Mouse (Mus musculus) liver, embryonic 15.5 days (tissue): Measurements from ENCODE around the gene Polr2a. TPM values are rescaled to one million over a fixed set of nuclear protein-coding genes. Genes with fewer than 3 reads are reported as not detected.

Experiments used
- ATAC-seq: fragments of 200-750 bp; cut with Nextera tagmentation; 2 replicates; pipeline ENCODE4 v1.8.0; 2017; ENCODE audit warnings: moderate number of reproducible peaks, mild to moderate bottlenecking, moderate library complexity; ENCODE audit not compliant: insufficient read depth
- H3K27ac ChIP-seq: fragments of 300-500 bp; sonication (generic); replicated peaks from 2 replicates; pipeline ENCODE4 v1.5.1; 2015; ENCODE audit warnings: mild to moderate bottlenecking, inconsistent platforms
- H3K27me3 ChIP-seq: fragments of 300-500 bp; sonication (generic); 2 replicates; pipeline ENCODE4 v1.6.1; 2015; ENCODE audit warnings: mild to moderate bottlenecking, inconsistent platforms
- H3K36me3 ChIP-seq: fragments of 300-500 bp; sonication (generic); replicated peaks from 2 replicates; pipeline ENCODE4 v1.6.1; 2015; ENCODE audit warnings: moderate library complexity, mild to moderate bottlenecking, inconsistent platforms
- H3K4me1 ChIP-seq: fragments of 300-500 bp; sonication (generic); replicated peaks from 2 replicates; pipeline ENCODE4 v1.6.1; 2015; ENCODE audit warnings: inconsistent platforms
- H3K4me2 ChIP-seq: fragments of 300-500 bp; sonication (generic); 2 replicates; pipeline ENCODE4 v1.6.1; 2015; ENCODE audit warnings: moderate library complexity, mild to moderate bottlenecking, inconsistent platforms
- H3K4me3 ChIP-seq: fragments of 300-500 bp; sonication (generic); replicated peaks from 2 replicates; pipeline ENCODE4 v1.5.1; 2015; ENCODE audit warnings: mild to moderate bottlenecking, inconsistent platforms
- H3K9ac ChIP-seq: fragments of 300-500 bp; sonication (generic); 2 replicates; pipeline ENCODE4 v1.6.1; 2015; ENCODE audit warnings: moderate library complexity, mild to moderate bottlenecking, inconsistent platforms
- H3K9me3 ChIP-seq: fragments of 300-500 bp; sonication (generic); replicated peaks from 2 replicates; pipeline ENCODE4 v1.6.1; 2016; ENCODE audit warnings: inconsistent platforms
- WGBS: fragments of 180-500 bp; shearing (Covaris S2); methylation state at CpG from one replicate; pipeline ENCODE4 v1.1.7; 2015; ENCODE audit warnings: mixed read lengths; ENCODE audit not compliant: insufficient replicate concordance; 5-methylcytosine and 5-hydroxymethylcytosine counted together
- polyA plus RNA-seq: library from polyadenylated mRNA; unstranded; fragments of >200 nt; fragmentation: Nextera tagmentation; extraction: Ambion mirVana; gene quantifications from 2 replicates; pipeline ENCODE4 v1.2.1, GENCODE M21; 2015

Gene Polr2a
- polyA plus RNA-seq, 1 experiment from 2014 or later = 10.2 TPM

DNA sequence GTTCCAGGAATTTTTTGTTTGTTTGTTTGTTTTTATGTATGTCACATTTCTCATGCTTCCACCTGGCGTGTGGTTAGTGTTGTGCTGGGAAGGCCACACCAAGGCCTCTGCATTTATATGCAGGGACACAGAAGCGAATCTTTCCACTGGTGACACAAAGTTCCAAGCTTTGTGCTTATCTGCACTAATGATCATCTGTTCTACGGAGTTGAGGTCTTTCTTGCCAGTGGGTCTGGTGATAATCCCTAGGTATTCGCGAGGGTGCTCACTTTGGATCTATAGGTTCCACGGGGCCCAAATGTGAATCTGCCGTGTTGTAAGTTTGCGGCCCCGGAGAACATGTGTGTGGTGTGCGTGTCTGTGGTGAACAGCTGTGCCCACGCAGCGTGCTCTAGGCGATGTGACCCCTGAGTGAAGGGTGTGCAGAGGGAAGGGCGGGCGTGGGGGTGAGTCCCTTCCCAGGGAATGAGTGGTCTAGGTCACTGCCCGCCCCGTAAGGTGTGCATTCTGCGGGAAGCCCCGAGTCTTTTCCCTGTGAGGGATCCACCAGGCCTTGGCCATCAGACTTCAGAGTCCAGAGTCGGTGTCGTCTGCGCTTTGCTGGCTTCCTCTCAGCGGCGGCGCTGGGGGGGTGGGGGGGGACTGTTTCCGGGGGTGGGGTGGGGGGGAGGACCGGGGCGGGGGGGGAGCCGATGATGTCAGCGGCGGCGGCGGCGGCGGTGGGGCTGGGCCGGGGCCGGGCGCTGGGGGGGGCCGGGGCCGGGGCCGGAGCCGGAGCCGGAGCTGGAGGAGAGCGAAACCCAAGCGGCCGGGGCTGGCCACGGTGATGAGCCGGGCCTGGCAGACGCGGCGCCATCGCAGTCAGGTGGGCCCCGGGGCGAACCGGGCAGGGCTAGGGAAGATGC, 7.0 kb upstream of the Polr2a start, which contains the start of gene Zbtb4:
Zbtb4 (plus strand) TSS at position 692 of the 905 bp plus-strand sequence.
- peak; percentile 35 for ATAC-seq
- Histone ChIP-seq H3K4me3 (peak within 1 kb of the TSS; percentile 72), H3K27ac (peak within 1 kb of the TSS; percentile 72), H3K36me3 (no peaks in the 10 kb centered on the region), H3K9me3 (no peaks in the 10 kb centered on the region), H3K4me1 (peaks cover 36% of the 10 kb centered on the region), H3K9ac (peak within 1 kb of the TSS; percentile 70), H3K27me3 (peaks cover 15% of the 10 kb centered on the region), H3K4me2 (peak within 1 kb of the TSS; percentile 94)
- 28% methylated on average over 37 of the region's 55 CpGs for WGBS

- Histone ChIP-seq H3K4me3 (no peak overlapping the region), H3K4me1 (peaks cover 42% of the 10 kb centered on the region), H3K27ac (no peak overlapping the region), H3K4me2 (no peak overlapping the region), H3K9me3 (no peaks in the 10 kb centered on the region), H3K27me3 (peaks cover 15% of the 10 kb centered on the region), H3K9ac (no peak overlapping the region), H3K36me3 (no peaks in the 10 kb centered on the region)
- WGBS = 66% methylated on average over 7 of the region's 7 CpGs
- ATAC-seq = no peak
Measured at GRCm38 (mm10) chr11:69763551-69763950, 5.1 kb upstream of the Polr2a start.

GRCm38 (mm10) chr11:69761868-69762267, 3.4 kb upstream of the Polr2a start, which contains the start of gene Slc35g3:
TSS of gene Slc35g3 (minus strand) at chr11:69761968.
- Histone ChIP-seq H3K4me2 (no peak within 1 kb of the TSS), H3K36me3 (no peaks in the 10 kb centered on the region), H3K9me3 (no peaks in the 10 kb centered on the region), H3K4me3 (no peak within 1 kb of the TSS), H3K27me3 (peaks cover 15% of the 10 kb centered on the region), H3K9ac (no peak within 1 kb of the TSS), H3K4me1 (peaks cover 44% of the 10 kb centered on the region), H3K27ac (no peak within 1 kb of the TSS)
- ATAC-seq = no peak
- 69% methylated on average over 1 of the region's 1 CpGs for WGBS

- Histone ChIP-seq H3K4me1 (peaks cover 45% of the 10 kb centered on the region), H3K36me3 (0 out of 2 replicates have a peak, but pooled peaks cover 3% of the 10 kb centered on the region), H3K4me2 (0 out of 2 replicates have a peak overlapping the region, but pooled peaks have one; percentile 93), H3K27ac (no peak overlapping the region), H3K4me3 (no peak overlapping the region), H3K9ac (no peak overlapping the region), H3K9me3 (no peaks in the 10 kb centered on the region), H3K27me3 (peaks cover 7% of the 10 kb centered on the region; the same call in 1 of the 2 replicates)
- no peak for ATAC-seq
- 86% methylated on average over 7 of the region's 7 CpGs for WGBS
Measured at GRCm38 (mm10) chr11:69760901-69761200, 2.4 kb upstream of the Polr2a start.

DNA sequence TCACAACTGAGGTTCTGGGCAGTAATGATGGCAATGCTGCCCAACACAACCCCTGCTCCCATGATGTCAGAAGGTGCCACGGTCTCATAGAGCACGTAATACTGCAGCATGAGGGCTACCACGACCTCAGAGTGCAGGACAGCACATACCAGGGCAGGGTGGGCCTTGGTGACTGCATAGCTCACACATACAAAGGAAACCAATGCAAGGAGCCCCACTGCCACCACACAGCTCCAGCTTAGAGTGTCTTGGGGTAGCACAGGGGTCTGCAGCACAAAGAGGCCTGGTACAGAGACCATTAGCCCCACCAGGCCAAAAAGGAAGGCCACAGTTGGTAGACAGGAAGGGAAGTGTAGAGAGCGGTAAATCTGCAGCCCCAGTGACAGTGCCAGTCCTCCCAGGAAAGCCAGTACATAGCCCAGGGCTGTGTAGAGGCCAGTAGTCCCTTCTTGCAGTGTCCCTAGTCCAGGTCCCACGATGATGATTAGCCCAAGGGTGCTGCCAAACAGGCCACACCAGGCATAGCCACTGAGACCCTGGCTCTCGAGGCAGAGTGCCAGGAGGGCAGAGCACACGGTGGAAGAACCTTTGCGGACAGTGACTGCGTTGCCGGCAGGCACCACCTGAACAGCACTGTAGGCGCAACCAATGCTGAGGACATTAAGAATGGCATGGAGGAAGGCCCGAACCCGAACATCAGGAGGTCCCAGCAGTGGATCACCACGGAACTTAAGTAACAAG, 1.9 kb upstream of the Polr2a start:
- peak overlapping the region; percentile 93 for H3K4me2 ChIP-seq
- H3K4me3 ChIP-seq = peak overlapping the region; percentile 70
- peak overlapping the region; percentile 95 for H3K27ac ChIP-seq
- ATAC-seq = no peak
- peak overlapping the region; percentile 81 for H3K9ac ChIP-seq
- peaks cover 45% of the 10 kb centered on the region for H3K4me1 ChIP-seq
- peaks cover 4% of the 10 kb centered on the region; the same call in 1 of the 2 replicates for H3K27me3 ChIP-seq
- 75% methylated on average over 14 of the region's 14 CpGs for WGBS
- H3K36me3 ChIP-seq = peaks cover 8% of the 10 kb centered on the region; the same call in 1 of the 2 replicates
- no peaks in the 10 kb centered on the region for H3K9me3 ChIP-seq

DNA sequence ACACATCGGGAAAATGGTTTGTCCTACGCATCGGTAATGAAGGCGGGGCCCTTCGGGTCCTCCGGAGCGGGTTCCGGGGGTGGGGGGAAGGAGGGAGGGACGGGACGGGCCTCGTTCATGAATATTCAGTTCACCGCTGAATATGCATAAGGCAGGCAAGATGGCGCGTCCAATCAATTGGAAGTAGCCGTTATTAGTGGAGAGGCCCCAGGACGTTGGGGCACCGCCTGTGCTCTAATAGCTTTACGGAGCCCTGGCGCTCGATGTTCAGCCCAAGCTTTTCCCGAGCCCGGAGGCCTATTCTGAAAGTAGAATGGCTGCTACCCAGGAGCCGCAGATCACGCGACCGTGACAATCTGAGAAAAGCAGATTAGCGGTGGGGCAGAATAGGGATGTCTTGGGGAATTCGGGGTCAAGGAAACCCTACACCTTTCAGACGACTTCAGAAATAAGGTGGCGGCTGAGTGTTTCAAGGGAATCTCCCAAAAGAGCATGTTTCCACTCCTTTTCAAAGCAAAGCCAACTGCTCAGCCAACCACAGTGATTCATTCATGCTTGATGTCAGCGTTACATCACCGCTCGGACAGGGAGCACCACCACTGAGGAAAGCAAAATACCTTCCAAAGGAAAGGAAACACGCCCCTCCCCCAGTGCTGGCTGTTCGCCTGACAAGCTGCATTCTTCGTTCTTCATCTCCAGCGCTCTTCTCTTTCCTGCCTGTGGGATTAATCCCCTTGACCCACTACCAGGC, 709 bp upstream of the Polr2a start:
- H3K27ac ChIP-seq = peak overlapping the region; percentile 95
- peak; percentile 85 for ATAC-seq
- no peaks in the 10 kb centered on the region for H3K9me3 ChIP-seq
- peak overlapping the region; percentile 93 for H3K4me2 ChIP-seq
- under 1% methylated on average over 37 of the region's 37 CpGs for WGBS
- peaks cover 52% of the 10 kb centered on the region for H3K4me1 ChIP-seq
- H3K36me3 ChIP-seq = peaks cover 14% of the 10 kb centered on the region; the same call in 1 of the 2 replicates
- no peaks in the 10 kb centered on the region for H3K27me3 ChIP-seq
- peak overlapping the region; percentile 70 for H3K4me3 ChIP-seq
- H3K9ac ChIP-seq = peak overlapping the region; percentile 81

- Histone ChIP-seq H3K9ac (peak overlapping the region; percentile 81), H3K4me3 (peak overlapping the region; percentile 70), H3K27me3 (no peaks in the 10 kb centered on the region), H3K4me2 (peak overlapping the region; percentile 93), H3K36me3 (peaks cover 15% of the 10 kb centered on the region; the same call in 1 of the 2 replicates), H3K4me1 (peaks cover 60% of the 10 kb centered on the region), H3K27ac (peak overlapping the region; percentile 95), H3K9me3 (no peaks in the 10 kb centered on the region)
- peak; percentile 79 for ATAC-seq
- WGBS = under 1% methylated on average over 26 of the region's 26 CpGs
Measured at GRCm38 (mm10) chr11:69758090-69758456, 364 bp downstream of the Polr2a start.

GRCm38 (mm10) chr11:69757303-69758089, 941 bp downstream of the Polr2a start:
- Histone ChIP-seq H3K9ac (peak overlapping the region; percentile 81), H3K9me3 (no peaks in the 10 kb centered on the region), H3K4me2 (peak overlapping the region; percentile 93), H3K36me3 (peaks cover 15% of the 10 kb centered on the region; the same call in 1 of the 2 replicates), H3K4me1 (peaks cover 66% of the 10 kb centered on the region), H3K27ac (peak overlapping the region; percentile 95), H3K4me3 (peak overlapping the region; percentile 70), H3K27me3 (no peaks in the 10 kb centered on the region)
- WGBS = 41% methylated on average over 9 of the region's 9 CpGs
- ATAC-seq = no peak

GRCm38 (mm10) chr11:69754701-69755100, 3.7 kb downstream of the Polr2a start:
- 0 out of 2 replicates have a peak overlapping the region, but pooled peaks have one; percentile 70 for H3K4me3 ChIP-seq
- H3K27me3 ChIP-seq = no peaks in the 10 kb centered on the region
- H3K9me3 ChIP-seq = no peaks in the 10 kb centered on the region
- peak overlapping the region; percentile 45; the same call in 1 of the 2 replicates for H3K27ac ChIP-seq
- H3K4me1 ChIP-seq = peaks cover 71% of the 10 kb centered on the region
- no peak for ATAC-seq
- peaks cover 18% of the 10 kb centered on the region for H3K36me3 ChIP-seq
- H3K9ac ChIP-seq = no peak overlapping the region
- H3K4me2 ChIP-seq = peak overlapping the region; percentile 57
- 39% methylated on average over 3 of the region's 3 CpGs for WGBS

- Histone ChIP-seq H3K27me3 (no peaks in the 10 kb centered on the region), H3K9ac (no peak overlapping the region), H3K4me1 (peaks cover 66% of the 10 kb centered on the region), H3K4me2 (peak overlapping the region; percentile 57), H3K27ac (peak overlapping the region; percentile 45; the same call in 1 of the 2 replicates), H3K36me3 (peaks cover 22% of the 10 kb centered on the region), H3K4me3 (no peak overlapping the region), H3K9me3 (no peaks in the 10 kb centered on the region)
- 49% methylated on average over 5 of the region's 5 CpGs for WGBS
- ATAC-seq = no peak
Measured at GRCm38 (mm10) chr11:69754233-69754632, 4.2 kb downstream of the Polr2a start.
